Mouse (Mus musculus) limb, embryonic 14.5 days (tissue): Measurements from ENCODE around the gene Smagp. TPM values are rescaled to one million over a fixed set of nuclear protein-coding genes. Genes with fewer than 3 reads are reported as not detected.
A peak's percentile ranks its signal among the peaks of the same experiment; 100 is the strongest.

Experiments
- ATAC-seq: fragments of 200-750 bp; cut with Nextera tagmentation; 2 replicates; pipeline ENCODE4 v1.8.0; 2017; ENCODE audit warnings: low read depth, moderate number of reproducible peaks, moderate TSS enrichment; ENCODE audit not compliant: low FRiP score
- DNase-seq: peaks from one replicate; pipeline ENCODE4 v3.0.0-alpha.2; 2015; ENCODE audit warnings: low spot score
- H3K27ac ChIP-seq: fragments of 300-500 bp; sonication (generic); replicated peaks from 2 replicates; pipeline ENCODE4 v1.5.1; 2014; ENCODE audit warnings: low read depth, mild to moderate bottlenecking, low read length, moderate library complexity, mixed read lengths
- H3K27me3 ChIP-seq: fragments of 300-500 bp; sonication (generic); 2 replicates; pipeline ENCODE4 v1.6.1; 2014; ENCODE audit warnings: low read length, mixed read lengths; ENCODE audit not compliant: control insufficient read depth, insufficient read depth
- H3K36me3 ChIP-seq: fragments of 300-500 bp; sonication (generic); 2 replicates; pipeline ENCODE4 v1.6.1; 2014; ENCODE audit warnings: mild to moderate bottlenecking, low read length, moderate library complexity, mixed read lengths; ENCODE audit not compliant: control insufficient read depth, insufficient read depth
- H3K4me1 ChIP-seq: fragments of 300-500 bp; sonication (generic); 2 replicates; pipeline ENCODE4 v1.6.1; 2014; ENCODE audit warnings: antibody characterized with exemption, low read length, mixed read lengths; ENCODE audit not compliant: control insufficient read depth, insufficient read depth
- H3K4me2 ChIP-seq: fragments of 300-500 bp; sonication (generic); replicated peaks from 2 replicates; pipeline ENCODE4 v1.6.1; 2014; ENCODE audit warnings: low read depth, mild to moderate bottlenecking, low read length, moderate library complexity; ENCODE audit not compliant: severe bottlenecking
- H3K4me3 ChIP-seq: fragments of 300-500 bp; sonication (generic); replicated peaks from 2 replicates; pipeline ENCODE4 v1.5.1; 2014; ENCODE audit warnings: low read length
- H3K9ac ChIP-seq: fragments of 300-500 bp; sonication (generic); 2 replicates; pipeline ENCODE4 v1.6.1; 2014; ENCODE audit warnings: mild to moderate bottlenecking, low read depth, low read length, moderate library complexity; ENCODE audit not compliant: severe bottlenecking
- H3K9me3 ChIP-seq: fragments of 300-500 bp; sonication (generic); 2 replicates; pipeline ENCODE4 v1.6.1; 2016; ENCODE audit warnings: low read length; ENCODE audit not compliant: control insufficient read depth
- POLR2A ChIP-seq: fragments of 200-500 bp; IDR thresholded peaks from 2 replicates; pipeline ENCODE4 v1.8.0; 2012; ENCODE audit warnings: inconsistent platforms, mild to moderate bottlenecking, moderate library complexity, borderline replicate concordance; ENCODE audit not compliant: insufficient read depth, insufficient read length; ENCODE audit errors: extremely low read depth
- WGBS: fragments of 180-500 bp; shearing (Covaris S2); extraction: QIAGEN DNeasy Blood & Tissue Kit; methylation state at CpG from one replicate; pipeline ENCODE4 v1.1.7; 2014; 5-methylcytosine and 5-hydroxymethylcytosine counted together
- polyA plus RNA-seq, 2 experiments: library from polyadenylated mRNA; depleted of rRNA in 1 of 2; stranded (reverse) in 1 of 2; unstranded in 1 of 2; fragments of >200 nt; fragmentation: Nextera tagmentation in 1 of 2; extraction: Ambion mirVana in 1 of 2; gene quantifications; 2 replicates each; pipeline versions ENCODE4 v1.2.1 to v1.2.3; 2012 to 2014

Gene Smagp
- polyA plus RNA-seq, 2 experiments, result 19.7 to 25.4 TPM

DNA sequence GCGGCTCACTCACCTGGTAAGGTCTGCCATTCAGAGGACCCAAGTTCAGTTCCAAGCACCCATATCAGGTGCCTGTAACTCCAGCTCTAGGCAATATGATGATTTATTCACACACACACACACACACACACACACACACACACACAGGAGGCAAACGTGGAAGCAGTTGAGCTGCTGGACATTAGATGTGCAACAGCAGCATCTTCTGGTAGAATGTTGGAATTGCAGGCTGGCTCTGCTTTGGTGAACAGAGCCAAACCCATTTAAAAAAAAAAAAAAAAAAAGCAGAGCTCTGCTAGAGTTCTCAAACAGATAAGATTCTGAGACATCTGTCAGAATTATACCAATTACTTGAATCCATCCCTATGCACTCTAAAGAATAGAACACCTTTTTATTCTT lies 46.3 kb upstream of the Smagp start:
- H3K9me3 ChIP-seq, result no peaks in the 10 kb centered on the region
- no peak overlapping the region for H3K27ac ChIP-seq
- no peak overlapping the region for H3K4me2 ChIP-seq
- 44% methylated on average over 2 of the region's 2 CpGs for WGBS
- DNase-seq (peak; percentile 88), ATAC-seq (no peak)
- H3K4me1 ChIP-seq, result peaks cover 4% of the 10 kb centered on the region; the same call in 1 of the 2 replicates
- TF ChIP-seq POLR2A, result no peak
- H3K27me3 ChIP-seq, result no peaks in the 10 kb centered on the region
- H3K4me3 ChIP-seq, result no peak overlapping the region
- H3K9ac ChIP-seq, result no peak overlapping the region
- no peaks in the 10 kb centered on the region for H3K36me3 ChIP-seq

- ATAC-seq, result no peak
- no peak overlapping the region for H3K27ac ChIP-seq
- H3K36me3 ChIP-seq, result no peaks in the 10 kb centered on the region
- TF ChIP-seq POLR2A, result no peak
- H3K4me2 ChIP-seq, result no peak overlapping the region
- H3K4me3 ChIP-seq, result no peak overlapping the region
- no peaks in the 10 kb centered on the region for H3K4me1 ChIP-seq
- no peaks in the 10 kb centered on the region for H3K27me3 ChIP-seq
- DNase-seq, result no peak
- no peaks in the 10 kb centered on the region for H3K9me3 ChIP-seq
- 30% methylated on average over 7 of the region's 7 CpGs for WGBS
- H3K9ac ChIP-seq, result no peak overlapping the region
Measured at GRCm38 (mm10) chr15:100681770-100682169, 45.0 kb upstream of the Smagp start.

DNA sequence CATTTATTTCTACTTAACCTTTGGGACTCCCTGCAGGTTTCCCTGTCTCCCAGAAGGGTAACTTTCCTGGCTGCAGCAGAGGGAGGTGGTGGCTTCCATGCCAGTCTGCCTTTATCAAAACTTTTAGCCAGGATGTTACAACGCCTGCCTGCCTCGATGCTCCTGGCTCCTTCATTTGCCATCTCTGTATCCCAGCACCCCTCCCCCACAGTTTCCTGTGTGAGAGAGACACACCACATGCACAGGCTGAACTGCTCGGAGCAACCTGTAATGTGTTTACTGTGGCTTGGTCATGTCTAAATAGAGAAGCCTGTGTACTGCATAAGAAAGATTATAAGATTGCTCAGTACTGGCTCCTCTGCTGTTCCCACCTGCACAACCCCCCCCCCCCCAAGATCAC lies 43.6 kb upstream of the Smagp start:
- no peak for TF ChIP-seq POLR2A
- Histone ChIP-seq H3K27me3 (no peaks in the 10 kb centered on the region), H3K9ac (no peak overlapping the region), H3K4me3 (no peak overlapping the region), H3K4me2 (no peak overlapping the region), H3K4me1 (no peaks in the 10 kb centered on the region), H3K9me3 (no peaks in the 10 kb centered on the region), H3K36me3 (no peaks in the 10 kb centered on the region), H3K27ac (no peak overlapping the region)
- DNase-seq (no peak), ATAC-seq (no peak)
- 51% methylated on average over 3 of the region's 3 CpGs for WGBS

DNA sequence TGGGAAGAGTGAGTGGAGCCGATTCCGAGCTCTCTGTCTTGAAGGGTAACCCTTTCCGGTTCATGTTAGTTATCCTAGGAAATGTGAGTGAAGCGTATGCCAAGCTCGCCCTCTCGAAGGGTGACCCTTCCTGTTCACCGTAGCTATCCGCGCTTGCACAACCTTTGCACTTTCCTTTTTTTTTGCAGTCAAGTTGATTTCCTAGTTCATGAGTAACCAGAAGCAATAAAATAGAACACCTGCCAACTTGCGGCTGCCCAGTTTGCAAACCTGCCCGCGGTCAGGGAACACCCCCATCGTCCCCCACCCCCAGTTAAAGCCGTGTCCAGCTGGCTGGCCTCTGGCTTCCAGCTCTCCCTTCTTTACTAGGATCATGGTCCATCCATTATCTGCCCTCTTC lies 42.3 kb upstream of the Smagp start:
- Histone ChIP-seq H3K36me3 (no peaks in the 10 kb centered on the region), H3K9ac (no peak overlapping the region), H3K27ac (no peak overlapping the region), H3K4me1 (no peaks in the 10 kb centered on the region), H3K4me3 (no peak overlapping the region), H3K4me2 (no peak overlapping the region), H3K9me3 (no peaks in the 10 kb centered on the region), H3K27me3 (no peaks in the 10 kb centered on the region)
- TF ChIP-seq POLR2A, result no peak
- no peak for DNase-seq
- ATAC-seq, result no peak
- WGBS, result 88% methylated on average over 14 of the region's 14 CpGs

DNA sequence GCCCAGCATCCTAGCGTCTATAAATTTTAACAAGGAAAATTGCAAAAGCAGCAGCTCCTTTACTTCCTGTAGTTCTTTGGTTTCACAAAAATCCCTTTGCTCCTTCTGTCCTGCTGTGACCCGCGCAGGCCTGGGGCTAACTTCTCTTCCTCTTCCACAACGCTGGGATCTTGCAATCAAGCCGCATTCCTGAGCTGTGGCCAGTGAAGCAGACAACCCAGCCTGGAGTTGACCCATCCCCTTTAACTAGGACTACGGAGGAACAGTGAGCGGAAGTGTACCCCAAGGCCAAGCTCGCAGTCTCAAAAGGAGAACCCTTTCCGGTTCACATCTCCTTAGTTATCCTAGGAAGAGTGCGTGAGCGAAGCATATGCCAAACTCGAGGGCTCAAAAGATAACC lies 41.8 kb upstream of the Smagp start:
- no peak overlapping the region for H3K9ac ChIP-seq

GRCm38 (mm10) chr15:100677675-100678074 lies 40.9 kb upstream of the Smagp start:
- no peak for ATAC-seq
- 90% methylated on average over 8 of the region's 8 CpGs for WGBS
- Histone ChIP-seq H3K4me1 (no peaks in the 10 kb centered on the region), H3K27ac (no peak overlapping the region), H3K9ac (no peak overlapping the region), H3K36me3 (no peaks in the 10 kb centered on the region), H3K4me2 (no peak overlapping the region), H3K9me3 (no peaks in the 10 kb centered on the region), H3K4me3 (no peak overlapping the region), H3K27me3 (no peaks in the 10 kb centered on the region)
- TF ChIP-seq POLR2A, result no peak
- no peak for DNase-seq

More for the DNA sequence above, 41.8 kb upstream of the Smagp start:
- Histone ChIP-seq H3K9me3 (no peaks in the 10 kb centered on the region), H3K4me1 (no peaks in the 10 kb centered on the region), H3K36me3 (no peaks in the 10 kb centered on the region), H3K27ac (no peak overlapping the region), H3K4me3 (no peak overlapping the region), H3K4me2 (no peak overlapping the region), H3K27me3 (no peaks in the 10 kb centered on the region)
- 79% methylated on average over 12 of the region's 12 CpGs for WGBS
- TF ChIP-seq POLR2A, result no peak
- ATAC-seq (no peak), DNase-seq (no peak)
